Mouse (Mus musculus) small intestine, adult 10 weeks (tissue): ENCODE data around the gene Bag3. TPM values are rescaled to one million over a fixed set of nuclear protein-coding genes. Genes with fewer than 3 reads are reported as not detected.

Experiments
- polyA plus RNA-seq: library from polyadenylated mRNA; stranded (reverse); fragments of 350-450 nt; fragmentation: Illumina TruSeq; extraction: RNeasy Lipid Tissue Mini Kit (QIAGEN cat#74804); gene quantifications from one replicate; pipeline ENCODE4 v1.2.3, GENCODE M21; 2014; ENCODE audit warnings: low replicate concordance

Bag3 gene
- polyA plus RNA-seq: 12.1 TPM

GRCm38 (mm10) chr7:128523349-128523961 lies at the start of gene Bag3:
Gene Bag3 (plus strand): TSS chr7:128523616.

Other genes starting within 250 kb of the Bag3 start
- gene BC017158, start 225.4 kb upstream of the Bag3 start, polyA plus RNA-seq: 9.7 TPM
- gene Rgs10, start 104.9 kb upstream of the Bag3 start, polyA plus RNA-seq: 24.6 TPM
- 181 TPM for gene Tial1, start 61.9 kb upstream of the Bag3 start, polyA plus RNA-seq
- gene Inpp5f, start 87.7 kb downstream of the Bag3 start, polyA plus RNA-seq: 14.4 TPM
- gene Mcmbp, start 216.9 kb downstream of the Bag3 start, polyA plus RNA-seq: 32.5 TPM
- gene Sec23ip, start 221.3 kb downstream of the Bag3 start, polyA plus RNA-seq: 31.1 TPM